Mouse (Mus musculus): ENCODE measurements around the gene Cd93. TPM values are rescaled to one million over a fixed set of nuclear protein-coding genes. Genes with fewer than 3 reads are reported as not detected.

The Cd93 gene
- total and polyA plus RNA-seq, 3 experiments, result not detected

- H3K27ac ChIP-seq (ENCODE audit: control insufficient read depth, low read depth, low read length), result no peak overlapping the region
- H3K79me2 ChIP-seq (ENCODE audit: control insufficient read depth, insufficient read depth, low read length, poor library complexity), result no peaks in the 10 kb centered on the region
- no peak overlapping the region for H3K9ac ChIP-seq (ENCODE audit: control insufficient read depth, low read depth, low read length, poor library complexity, severe bottlenecking)
- TF ChIP-seq UBTF (IDR thresholded peaks at IDR 0.05; ENCODE audit: borderline replicate concordance, insufficient read depth, low read depth, low read length), result no peak
- no peak for TF ChIP-seq E2F4 (IDR thresholded peaks at IDR 0.05; ENCODE audit: borderline replicate concordance, low read depth, low read length)
- no peak for TF ChIP-seq CHD1 (IDR thresholded peaks at IDR 0.05; ENCODE audit: low read depth, low read length)
- no peak for TF ChIP-seq BHLHE40 (IDR thresholded peaks at IDR 0.05; ENCODE audit: borderline replicate concordance, low read depth, low read length)
- TF ChIP-seq USF1 (IDR thresholded peaks at IDR 0.05; ENCODE audit: low read depth, low read length), result no peak
- TF ChIP-seq ZC3H11A (IDR thresholded peaks at IDR 0.05; ENCODE audit: low read depth, low read length), result no peak
- TF ChIP-seq MXI1 (IDR thresholded peaks at IDR 0.05; ENCODE audit: low read depth, low read length), result no peak
- TF ChIP-seq NELFE (IDR thresholded peaks at IDR 0.05; ENCODE audit: low read depth, low read length), result no peak
- no peaks in the 10 kb centered on the region for H3K9me3 ChIP-seq (replicated peaks; ENCODE audit: insufficient read depth, low read length)
- no peak overlapping the region for H3K4me3 ChIP-seq (ENCODE audit: control insufficient read depth in 1 of 2, insufficient read depth in 1 of 2, low read depth in 2 of 2, low read length in 2 of 2)
- no peaks in the 10 kb centered on the region for H3K36me3 ChIP-seq (ENCODE audit: control insufficient read depth in 1 of 2, insufficient read depth in 2 of 2, low read length in 2 of 2)
- H3K27me3 ChIP-seq (ENCODE audit: control insufficient read depth in 1 of 2, insufficient read depth in 2 of 2, low read length in 2 of 2), result no peaks in the 10 kb centered on the region
- DNase-seq (ENCODE audit: low read depth, low spot score), result no peak
- H3K4me1 ChIP-seq (ENCODE audit: control insufficient read depth in 1 of 2, insufficient read depth in 2 of 2, low read length in 2 of 2), result no peaks in the 10 kb centered on the region
These were observed 22.3 kb downstream of the Cd93 start for GRCm38 (mm10) chr2:148421112-148421511.

- DNase-seq (ENCODE audit: low read depth, low spot score), result no peak
- Histone ChIP-seq H3K4me1 (ENCODE audit: control insufficient read depth in 1 of 2, insufficient read depth in 2 of 2, low read length in 2 of 2) (no peaks in the 10 kb centered on the region), H3K9ac (ENCODE audit: control insufficient read depth, low read depth, low read length, poor library complexity, severe bottlenecking) (no peak overlapping the region), H3K9me3 (replicated peaks; ENCODE audit: insufficient read depth, low read length) (no peaks in the 10 kb centered on the region), H3K27ac (ENCODE audit: control insufficient read depth, low read depth, low read length) (no peak overlapping the region), H3K36me3 (ENCODE audit: control insufficient read depth in 1 of 2, insufficient read depth in 2 of 2, low read length in 2 of 2) (no peaks in the 10 kb centered on the region), H3K27me3 (ENCODE audit: control insufficient read depth in 1 of 2, insufficient read depth in 2 of 2, low read length in 2 of 2) (no peaks in the 10 kb centered on the region), H3K4me3 (ENCODE audit: control insufficient read depth in 1 of 2, insufficient read depth in 1 of 2, low read depth in 2 of 2, low read length in 2 of 2) (no peak overlapping the region), H3K79me2 (ENCODE audit: control insufficient read depth, insufficient read depth, low read length, poor library complexity) (no peaks in the 10 kb centered on the region)
- no peak for TF ChIP-seq TBP (IDR thresholded peaks at IDR 0.05; ENCODE audit: low read depth, low read length)
- TF ChIP-seq GABPA (IDR thresholded peaks at IDR 0.05; ENCODE audit: low read depth, low read length), result no peak
- TF ChIP-seq MAFK (IDR thresholded peaks at IDR 0.05; ENCODE audit: borderline replicate concordance, low read depth, low read length), result no peak
- no peak for TF ChIP-seq MYC (IDR thresholded peaks at IDR 0.05; ENCODE audit: low read depth, low read length)
- TF ChIP-seq CHD1 (IDR thresholded peaks at IDR 0.05; ENCODE audit: low read depth, low read length), result no peak
- TF ChIP-seq BHLHE40 (IDR thresholded peaks at IDR 0.05; ENCODE audit: borderline replicate concordance, low read depth, low read length), result no peak
These were observed 23.6 kb downstream of the Cd93 start for GRCm38 (mm10) chr2:148419776-148420175.

DNA sequence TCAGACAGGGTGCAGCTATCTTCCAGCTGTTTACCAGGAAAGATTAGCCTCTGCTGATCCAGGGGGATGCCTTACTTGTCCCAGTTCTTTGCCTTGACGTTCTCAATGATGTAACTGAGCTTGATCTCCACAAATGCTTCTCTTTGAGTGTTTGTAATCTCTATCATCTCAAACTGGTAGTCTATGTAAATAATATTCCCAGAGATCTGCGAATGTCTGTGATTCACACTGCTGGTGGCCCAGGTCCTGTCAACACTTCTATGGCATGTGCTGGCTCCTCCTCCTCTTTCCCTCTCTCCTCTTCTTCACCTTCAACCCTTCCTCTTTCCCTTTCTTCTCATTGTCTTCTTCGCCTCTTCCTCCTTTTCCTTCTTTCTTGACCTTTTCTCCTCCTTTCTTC, 24.2 kb downstream of the Cd93 start:
- DNase-seq (ENCODE audit: low read depth, low spot score), result no peak
- Histone ChIP-seq H3K79me2 (ENCODE audit: control insufficient read depth, insufficient read depth, low read length, poor library complexity) (no peaks in the 10 kb centered on the region), H3K9ac (ENCODE audit: control insufficient read depth, low read depth, low read length, poor library complexity, severe bottlenecking) (no peak overlapping the region), H3K4me3 (ENCODE audit: control insufficient read depth in 1 of 2, insufficient read depth in 1 of 2, low read depth in 2 of 2, low read length in 2 of 2) (no peak overlapping the region), H3K27ac (ENCODE audit: control insufficient read depth, low read depth, low read length) (no peak overlapping the region), H3K27me3 (ENCODE audit: control insufficient read depth in 1 of 2, insufficient read depth in 2 of 2, low read length in 2 of 2) (no peaks in the 10 kb centered on the region), H3K4me1 (ENCODE audit: control insufficient read depth in 1 of 2, insufficient read depth in 2 of 2, low read length in 2 of 2) (no peaks in the 10 kb centered on the region), H3K36me3 (ENCODE audit: control insufficient read depth in 1 of 2, insufficient read depth in 2 of 2, low read length in 2 of 2) (no peaks in the 10 kb centered on the region), H3K9me3 (replicated peaks; ENCODE audit: insufficient read depth, low read length) (no peaks in the 10 kb centered on the region)
- TF ChIP-seq POLR2AphosphoS2 (IDR thresholded peaks at IDR 0.05; ENCODE audit: low read length) (no peak), RCOR1 (IDR thresholded peaks at IDR 0.05; ENCODE audit: low read depth, low read length) (no peak), BHLHE40 (IDR thresholded peaks at IDR 0.05; ENCODE audit: borderline replicate concordance, low read depth, low read length) (no peak), HCFC1 (IDR thresholded peaks at IDR 0.05; ENCODE audit: low read depth, low read length) (no peak), RAD21 (IDR thresholded peaks at IDR 0.05; ENCODE audit: low read depth, low read length) (no peak), ZNF384 (IDR thresholded peaks at IDR 0.05; ENCODE audit: low read depth, low read length) (no peak), POLR2AphosphoS5 (IDR thresholded peaks at IDR 0.05; ENCODE audit: borderline replicate concordance, low read depth, low read length) (no peak), KAT2A (conservative IDR thresholded peaks at IDR 0.05; ENCODE audit: low read depth, low read length) (no peak), ZMIZ1 (IDR thresholded peaks at IDR 0.05; ENCODE audit: low read depth, low read length) (no peak), MAFK (IDR thresholded peaks at IDR 0.05; ENCODE audit: borderline replicate concordance, low read depth, low read length) (no peak), SMC3 (IDR thresholded peaks at IDR 0.05; ENCODE audit: low read depth, low read length) (no peak), SIN3A (IDR thresholded peaks at IDR 0.05; ENCODE audit: low read length) (no peak), ZKSCAN1 (IDR thresholded peaks at IDR 0.05; ENCODE audit: low read depth, low read length) (no peak), TBP (IDR thresholded peaks at IDR 0.05; ENCODE audit: low read depth, low read length) (no peak), TAL1 (IDR thresholded peaks at IDR 0.05; ENCODE audit: low read length) (no peak), JUND (IDR thresholded peaks at IDR 0.05; ENCODE audit: low read depth, low read length) (no peak), CHD2 (IDR thresholded peaks at IDR 0.05; ENCODE audit: low read length) (no peak), USF2 (IDR thresholded peaks at IDR 0.05; ENCODE audit: borderline replicate concordance in 1 of 2, insufficient read depth in 1 of 2, low read depth in 1 of 2, low read length in 2 of 2) (no peak)
